In genomic region chr12:69087928-69088609, GRCm38 (mm10) we compare ENCODE assay signal across 7 mouse cellular contexts.
DNase-seq lines count a peak whose midpoint lies in the region; ATAC-seq and TF ChIP-seq lines count a peak whose summit lies in the region.

No protein-coding gene starts in this region.

- no peak overlapping the region for H3K9ac ChIP-seq in embryonic facial prominence, embryonic 13.5 days
- no peak overlapping the region for H3K9ac ChIP-seq in hindbrain, embryonic 16.5 days (ENCODE audit: low read depth, low read length)

- in situ Hi-C loops in Patski (cut with MboI; ENCODE audit: low pct_unique_long_range_greater_than_20kb) = no loop called here

- WGBS in lung, adult 2 months = 60% methylated on average over 9 of the region's 9 CpGs
- WGBS in embryonic facial prominence, embryonic 13.5 days = 68% methylated on average over 9 of the region's 9 CpGs
- WGBS in hindbrain, embryonic 16.5 days = 60% methylated on average over 9 of the region's 9 CpGs

- H3K4me1 ChIP-seq in lung, adult 2 months (ENCODE audit: control insufficient read depth, insufficient read depth, low read length) = no peaks in the 10 kb centered on the region
- peaks cover 23% of the 10 kb centered on the region for H3K4me1 ChIP-seq in embryonic facial prominence, embryonic 13.5 days
- no peaks in the 10 kb centered on the region for H3K4me1 ChIP-seq in hindbrain, embryonic 16.5 days (ENCODE audit: control insufficient read depth, insufficient read depth, low read depth, low read length)

- no peaks in the 10 kb centered on the region for H3K9me3 ChIP-seq in embryonic facial prominence, embryonic 13.5 days
- no peaks in the 10 kb centered on the region for H3K9me3 ChIP-seq in hindbrain, embryonic 16.5 days (ENCODE audit: control insufficient read depth, low read length)

- peak overlapping the region; percentile 7; the same call in 1 of the 2 replicates for H3K4me2 ChIP-seq in embryonic facial prominence, embryonic 13.5 days
- peak overlapping the region; percentile 27 for H3K4me2 ChIP-seq in hindbrain, embryonic 16.5 days (ENCODE audit: low read length)

- peaks cover 38% of the 10 kb centered on the region for H3K27me3 ChIP-seq in Patski
- no peaks in the 10 kb centered on the region for H3K27me3 ChIP-seq in embryonic facial prominence, embryonic 13.5 days
- H3K27me3 ChIP-seq in hindbrain, embryonic 16.5 days (replicated peaks; ENCODE audit: control insufficient read depth, insufficient read depth, low read length) = no peaks in the 10 kb centered on the region

- peak; percentile 22; the same call in 1 of the 2 replicates for TF ChIP-seq CTCF in lung, adult 2 months (IDR thresholded peaks at IDR 0.05; ENCODE audit: insufficient read depth, low read length)
- peak; percentile 64 for TF ChIP-seq CTCF in Patski (IDR thresholded peaks at IDR 0.05)

- H3K36me3 ChIP-seq in embryonic facial prominence, embryonic 13.5 days = no peaks in the 10 kb centered on the region
- H3K36me3 ChIP-seq in hindbrain, embryonic 16.5 days (ENCODE audit: control insufficient read depth, insufficient read depth, low read length) = no peaks in the 10 kb centered on the region

- POLR2A ChIA-PET in Patski (lab: Charles Lee) = no interaction called here

- H3K27ac ChIP-seq in embryonic facial prominence, embryonic 13.5 days = no peak overlapping the region
- H3K27ac ChIP-seq in hindbrain, embryonic 16.5 days (ENCODE audit: low read depth, low read length) = no peak overlapping the region

- ATAC-seq in Patski = peak; percentile 26
- ATAC-seq in embryonic facial prominence, embryonic 13.5 days (ENCODE audit: insufficient number of reproducible peaks, insufficient read depth, low FRiP score, low TSS enrichment, low read depth) = no peak
- ATAC-seq in hindbrain, embryonic 16.5 days = peak; percentile 53

- DNase-seq in lung, adult 2 months = no peak
- no peak for DNase-seq in lung, adult 18-20 months
- DNase-seq in Patski (ENCODE audit: low read depth, low spot score) = peak; percentile 13
- DNase-seq in mesoderm, embryonic 11.5 days (ENCODE audit: low read depth, low spot score) = peak; percentile 74
- DNase-seq in urinary bladder, adult 18-20 months (ENCODE audit: low spot score in 2 of 2) = no peak

- no peak for TF ChIP-seq POLR2A in lung, adult 2 months (IDR thresholded peaks at IDR 0.05; ENCODE audit: borderline replicate concordance, extremely low read depth, low read depth, low read length)

- no peak overlapping the region for H3K4me3 ChIP-seq in lung, adult 2 months (replicated peaks; ENCODE audit: extremely low read depth, low read depth, low read length)
- no peak overlapping the region for H3K4me3 ChIP-seq in embryonic facial prominence, embryonic 13.5 days
- H3K4me3 ChIP-seq in hindbrain, embryonic 16.5 days (ENCODE audit: low read length) = no peak overlapping the region

- CTCF ChIA-PET in Patski (lab: Charles Lee) = no interaction called here

Comparison
In these comparisons a context has a peak if more than half of its experiments do, and no peak if none do; other contexts are left out.
1. DNase-seq: peak in Patski (single experiment) and mesoderm, embryonic 11.5 days (single experiment); none in lung, adult 2 months (single experiment), lung, adult 18-20 months (0 of 2) and urinary bladder, adult 18-20 months (0 of 2).